Mouse (Mus musculus): ENCODE measurements at regions not wholly inside any gene's neighbourhood (a gene's known extent, or its start where the extent isn't known, plus 50 kb on each side); places are given as distances from the start of the nearest gene placed in this dataset.

DNA sequence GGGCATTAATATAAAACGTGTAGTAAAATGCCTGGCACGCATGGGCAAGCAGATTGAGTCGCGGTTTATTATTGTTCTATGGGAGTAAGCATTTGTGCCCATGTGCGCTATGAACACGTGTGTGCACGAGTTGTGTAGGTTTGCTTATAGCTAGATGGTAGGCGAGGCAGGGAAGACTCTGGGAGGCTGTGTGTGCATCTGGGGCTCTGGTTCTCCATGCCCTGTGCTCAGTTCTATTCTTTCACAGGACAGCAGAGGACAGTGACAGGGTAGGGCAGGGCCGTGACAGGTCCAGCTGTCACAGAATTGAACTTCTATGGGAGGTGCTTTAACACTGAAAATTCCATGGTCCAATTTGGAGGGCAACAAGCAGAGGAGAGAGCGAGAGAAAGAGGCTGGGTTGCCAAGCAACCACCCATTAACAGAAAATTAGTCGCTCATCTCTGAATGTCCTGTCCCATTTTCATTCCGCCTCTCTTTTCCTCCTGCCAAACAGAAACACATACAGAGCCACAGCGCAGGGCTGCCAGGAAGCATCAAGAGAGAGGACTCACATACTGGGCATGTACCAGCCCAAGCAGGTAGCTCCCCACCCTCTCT is 160.4 kb upstream of the Lrfn2 start:
- peaks cover 43% of the 10 kb centered on the region for H3K27me3 ChIP-seq (ENCODE audit: poor library complexity, severe bottlenecking)
- no peak for DNase-seq (ENCODE audit: extremely low spot score, low spot score)
- no peaks in the 10 kb centered on the region for H3K9me3 ChIP-seq
- H3K4me1 ChIP-seq = peaks cover 53% of the 10 kb centered on the region
- H3K4me3 ChIP-seq = no peak overlapping the region
- no peaks in the 10 kb centered on the region for H3K36me3 ChIP-seq (replicated peaks)
- no peak overlapping the region; the same call in 1 of the 2 replicates for H3K27ac ChIP-seq
- WGBS = 88% methylated on average over 13 of the region's 13 CpGs

DNA sequence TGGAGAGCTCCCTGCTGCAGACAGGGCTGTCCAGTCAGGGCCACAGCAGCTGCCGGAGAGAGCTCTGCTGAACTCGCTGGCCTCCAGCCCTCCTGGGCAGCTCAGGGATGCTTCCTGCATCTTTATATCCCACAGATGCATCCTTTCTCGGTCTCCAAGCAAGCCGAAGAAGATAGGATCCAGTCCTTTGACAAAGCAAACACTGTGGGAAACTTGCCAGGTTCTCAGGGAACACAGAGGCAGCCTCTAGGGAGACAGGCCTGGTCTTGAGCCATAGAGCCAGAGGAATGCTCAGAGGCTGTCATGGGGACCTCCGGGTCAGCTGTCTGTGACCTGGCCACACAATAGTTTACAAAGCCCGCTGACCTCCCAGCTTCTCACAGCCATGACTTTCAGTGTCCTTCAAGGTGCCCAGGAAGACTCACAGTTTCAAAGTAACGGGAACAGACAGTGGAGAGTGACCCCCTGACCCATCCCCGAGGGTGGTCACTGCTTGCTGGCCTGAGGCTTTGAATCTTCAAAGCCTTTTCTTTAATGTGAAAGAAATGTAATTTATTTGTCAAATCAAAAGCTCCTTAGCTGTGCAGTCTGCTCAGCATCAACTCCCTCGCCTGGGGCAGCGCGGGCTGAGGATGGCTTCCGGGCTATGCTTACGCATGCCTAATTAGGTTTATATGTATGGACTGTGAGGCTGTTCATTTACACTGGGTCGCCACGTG is 157.8 kb upstream of the Lrfn2 start:
- no peaks in the 10 kb centered on the region for H3K36me3 ChIP-seq (replicated peaks)
- 20% methylated on average over 15 of the region's 15 CpGs for WGBS
- H3K27me3 ChIP-seq (ENCODE audit: poor library complexity, severe bottlenecking) = peaks cover 43% of the 10 kb centered on the region
- DNase-seq (ENCODE audit: extremely low spot score, low spot score) = peak; percentile 34
- peak overlapping the region; percentile 65 for H3K27ac ChIP-seq
- H3K9me3 ChIP-seq = no peaks in the 10 kb centered on the region
- peaks cover 57% of the 10 kb centered on the region for H3K4me1 ChIP-seq
- no peak overlapping the region for H3K4me3 ChIP-seq

DNA sequence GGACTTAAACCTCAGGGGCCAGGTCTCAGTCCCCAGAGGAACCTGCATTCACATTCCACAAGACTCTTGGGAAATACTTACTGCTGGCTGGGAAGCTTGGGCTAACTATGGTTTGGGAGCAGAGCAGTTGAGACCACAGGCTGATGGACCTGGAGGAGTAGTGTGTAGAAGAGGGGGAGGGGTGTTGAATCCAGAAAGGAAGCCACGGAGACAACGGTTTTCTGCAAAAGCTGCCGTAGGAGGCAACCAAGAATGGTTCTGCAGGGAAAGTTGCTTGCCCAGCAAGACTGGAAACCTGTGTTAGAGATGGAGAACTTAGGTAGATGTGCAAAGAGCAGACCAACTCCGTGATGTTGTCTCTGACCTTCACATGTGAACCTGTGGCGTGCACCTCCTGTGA is 156.7 kb upstream of the Lrfn2 start:
- DNase-seq (ENCODE audit: extremely low spot score, low spot score) = no peak
- Histone ChIP-seq H3K27ac (peak overlapping the region; percentile 84), H3K4me1 (peaks cover 64% of the 10 kb centered on the region)

DNA sequence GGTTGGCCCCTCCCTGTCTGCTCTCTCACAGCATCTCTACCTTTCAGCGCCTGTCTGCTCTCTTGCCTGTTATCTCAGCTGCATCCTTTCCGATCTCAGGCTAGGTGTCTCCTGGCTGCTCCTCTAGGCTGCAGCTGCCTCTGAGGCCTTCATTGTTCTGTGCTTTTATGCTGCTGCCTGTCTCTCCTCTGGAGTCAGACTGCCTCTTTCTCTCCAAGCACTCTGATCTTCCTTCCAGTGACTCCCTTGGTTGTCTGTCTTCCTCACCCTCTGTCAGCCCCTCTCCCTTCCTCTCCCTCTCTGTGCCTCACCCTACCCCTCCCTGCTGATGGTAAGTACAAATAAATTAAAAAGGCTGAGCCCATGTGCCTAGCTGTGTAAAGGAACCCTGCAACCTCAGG is 155.7 kb upstream of the Lrfn2 start:
- 5% methylated on average over 2 of the region's 2 CpGs for WGBS
- H3K27me3 ChIP-seq (ENCODE audit: poor library complexity, severe bottlenecking) = peaks cover 39% of the 10 kb centered on the region
- 0 out of 2 replicates have a peak overlapping the region, but pooled peaks have one; percentile 2 for H3K4me3 ChIP-seq
- DNase-seq (ENCODE audit: extremely low spot score, low spot score) = peak; percentile 39
- no peaks in the 10 kb centered on the region for H3K36me3 ChIP-seq (replicated peaks)
- H3K4me1 ChIP-seq = peaks cover 62% of the 10 kb centered on the region
- H3K27ac ChIP-seq = peak overlapping the region; percentile 84
- H3K9me3 ChIP-seq = no peaks in the 10 kb centered on the region

More for the DNA sequence above, 156.7 kb upstream of the Lrfn2 start:
- Histone ChIP-seq H3K27me3 (ENCODE audit: poor library complexity, severe bottlenecking) (peaks cover 43% of the 10 kb centered on the region), H3K4me3 (no peak overlapping the region), H3K36me3 (replicated peaks) (no peaks in the 10 kb centered on the region), H3K9me3 (no peaks in the 10 kb centered on the region)
- 79% methylated on average over 5 of the region's 5 CpGs for WGBS

DNA sequence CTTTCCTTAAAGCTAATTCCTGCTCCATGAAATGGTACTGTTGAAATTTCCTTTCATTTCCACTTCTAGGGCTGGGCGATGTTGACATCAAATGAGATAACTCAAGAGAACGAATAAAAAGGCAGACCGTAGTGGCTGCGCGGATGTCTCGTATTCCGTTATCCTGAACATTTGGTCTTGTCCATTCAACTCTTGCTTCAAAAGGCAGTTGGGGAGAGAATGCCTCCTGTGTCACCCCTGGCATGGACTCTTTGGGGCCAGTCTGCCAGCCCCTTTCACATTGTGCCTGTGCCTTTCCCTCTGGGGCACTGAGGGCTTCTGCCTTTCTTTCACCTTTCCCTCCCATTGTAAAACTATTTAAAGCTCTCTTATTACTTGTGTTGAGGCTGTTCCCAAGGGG is 152.0 kb upstream of the Lrfn2 start:
- Histone ChIP-seq H3K36me3 (replicated peaks) (no peaks in the 10 kb centered on the region), H3K4me1 (peaks cover 34% of the 10 kb centered on the region), H3K4me3 (no peak overlapping the region), H3K27ac (no peak overlapping the region), H3K9me3 (no peaks in the 10 kb centered on the region), H3K27me3 (ENCODE audit: poor library complexity, severe bottlenecking) (peaks cover 9% of the 10 kb centered on the region)
- 92% methylated on average over 7 of the region's 7 CpGs for WGBS
- DNase-seq (ENCODE audit: extremely low spot score, low spot score) = no peak

DNA sequence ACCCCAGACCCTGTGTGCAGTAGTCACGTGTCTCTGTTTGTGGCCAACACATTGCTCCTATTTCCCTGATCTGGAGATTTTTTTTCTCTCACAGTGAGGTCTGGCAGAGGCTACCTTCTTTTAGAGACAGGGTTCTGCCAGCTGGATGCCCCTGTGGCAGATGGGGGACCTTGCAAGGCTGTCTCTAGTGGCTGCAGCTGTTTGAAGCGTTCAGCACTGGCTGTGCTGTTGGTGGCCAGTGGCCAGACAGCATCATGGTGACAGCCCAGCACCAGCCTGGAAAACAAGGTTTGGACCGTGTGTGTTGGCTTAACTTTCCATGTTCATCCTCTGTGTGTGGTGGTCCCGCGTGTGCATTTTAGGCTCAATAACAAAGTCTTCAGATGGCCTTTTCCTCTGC is 147.8 kb upstream of the Lrfn2 start:
- no peaks in the 10 kb centered on the region for H3K27me3 ChIP-seq (ENCODE audit: poor library complexity, severe bottlenecking)

DNA sequence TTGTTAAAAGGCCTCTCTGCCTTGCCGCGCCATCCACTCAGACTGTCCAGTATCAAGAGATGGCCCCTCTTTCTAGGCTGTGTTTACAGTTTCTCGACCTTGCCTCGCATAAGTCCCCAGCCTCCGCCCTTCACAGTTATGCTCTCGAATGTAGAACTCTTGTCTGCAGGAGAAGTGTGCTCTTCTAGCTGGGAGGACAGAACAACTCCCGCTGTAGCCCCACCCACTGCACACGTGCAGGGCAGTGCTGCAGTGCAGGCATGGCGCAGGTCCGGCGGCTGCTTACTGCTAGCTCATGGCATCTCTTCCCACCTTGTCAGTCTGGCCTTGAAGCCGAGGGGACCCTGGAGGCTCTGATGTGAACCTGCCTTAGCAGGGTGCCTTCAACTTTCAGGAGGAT is 145.7 kb upstream of the Lrfn2 start:
- WGBS = 89% methylated on average over 12 of the region's 12 CpGs
- H3K27me3 ChIP-seq (ENCODE audit: poor library complexity, severe bottlenecking) = no peaks in the 10 kb centered on the region
- no peak overlapping the region for H3K4me3 ChIP-seq
- DNase-seq (ENCODE audit: extremely low spot score, low spot score) = no peak
- no peaks in the 10 kb centered on the region for H3K9me3 ChIP-seq
- H3K4me1 ChIP-seq = peaks cover 11% of the 10 kb centered on the region; the same call in 1 of the 2 replicates
- H3K27ac ChIP-seq = no peak overlapping the region
- no peaks in the 10 kb centered on the region for H3K36me3 ChIP-seq (replicated peaks)

More for the DNA sequence above, 147.8 kb upstream of the Lrfn2 start:
- Histone ChIP-seq H3K4me1 (peaks cover 17% of the 10 kb centered on the region; the same call in 1 of the 2 replicates), H3K27ac (no peak overlapping the region), H3K4me3 (no peak overlapping the region), H3K9me3 (no peaks in the 10 kb centered on the region), H3K36me3 (replicated peaks) (no peaks in the 10 kb centered on the region)
- WGBS = 86% methylated on average over 5 of the region's 5 CpGs
- DNase-seq (ENCODE audit: extremely low spot score, low spot score) = no peak

DNA sequence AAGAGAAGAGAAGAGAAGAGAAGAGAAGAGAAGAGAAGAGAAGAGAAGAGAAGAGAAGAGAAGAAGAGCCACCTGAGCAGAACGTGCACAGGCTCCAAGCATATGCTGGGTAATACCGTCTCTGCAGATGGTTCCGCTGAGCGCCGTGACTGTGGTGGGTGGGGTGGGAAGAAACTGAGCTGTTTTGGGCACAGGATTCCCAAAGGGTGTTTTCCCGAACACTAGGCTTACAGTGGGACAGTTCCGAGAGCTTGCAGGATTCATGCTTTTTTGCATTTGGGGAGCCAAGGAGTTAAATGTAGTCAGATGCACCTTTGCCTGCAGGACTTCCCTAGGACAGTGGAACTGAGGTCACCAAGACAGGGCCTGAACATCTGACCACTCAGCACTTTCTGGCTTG is 142.3 kb upstream of the Lrfn2 start:
- H3K27me3 ChIP-seq (ENCODE audit: poor library complexity, severe bottlenecking) = no peaks in the 10 kb centered on the region
- H3K36me3 ChIP-seq (replicated peaks) = no peaks in the 10 kb centered on the region
- H3K27ac ChIP-seq = no peak overlapping the region
- DNase-seq (ENCODE audit: extremely low spot score, low spot score) = no peak
- WGBS = 91% methylated on average over 7 of the region's 7 CpGs
- no peak overlapping the region for H3K4me3 ChIP-seq
- peaks cover 4% of the 10 kb centered on the region; the same call in 1 of the 2 replicates for H3K4me1 ChIP-seq
- H3K9me3 ChIP-seq = no peaks in the 10 kb centered on the region

DNA sequence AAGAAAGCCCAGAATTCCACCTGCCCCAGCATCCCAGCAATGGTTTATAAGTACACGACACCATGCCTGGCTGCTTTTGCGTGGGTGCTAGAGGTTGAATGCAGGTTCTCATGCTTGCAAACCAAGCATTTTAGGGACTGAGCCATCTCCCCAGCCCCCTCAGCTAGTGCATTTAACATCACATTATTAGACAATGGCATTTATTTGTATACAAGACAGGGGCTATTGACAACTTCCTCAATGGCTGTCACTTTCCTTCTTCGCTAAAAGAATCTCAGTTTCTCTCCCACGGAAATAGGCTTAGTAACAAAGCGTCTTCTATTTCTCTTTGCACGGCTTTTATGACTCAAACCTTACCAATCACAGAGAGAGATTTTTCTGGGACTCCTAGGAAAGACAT is 141.7 kb upstream of the Lrfn2 start:
- no peaks in the 10 kb centered on the region for H3K9me3 ChIP-seq
- 86% methylated on average over 6 of the region's 6 CpGs for WGBS
- H3K27me3 ChIP-seq (ENCODE audit: poor library complexity, severe bottlenecking) = no peaks in the 10 kb centered on the region
- H3K4me1 ChIP-seq = peaks cover 4% of the 10 kb centered on the region; the same call in 1 of the 2 replicates
- no peak overlapping the region for H3K27ac ChIP-seq
- no peak for DNase-seq (ENCODE audit: extremely low spot score, low spot score)
- H3K4me3 ChIP-seq = no peak overlapping the region
- no peaks in the 10 kb centered on the region for H3K36me3 ChIP-seq (replicated peaks)

DNA sequence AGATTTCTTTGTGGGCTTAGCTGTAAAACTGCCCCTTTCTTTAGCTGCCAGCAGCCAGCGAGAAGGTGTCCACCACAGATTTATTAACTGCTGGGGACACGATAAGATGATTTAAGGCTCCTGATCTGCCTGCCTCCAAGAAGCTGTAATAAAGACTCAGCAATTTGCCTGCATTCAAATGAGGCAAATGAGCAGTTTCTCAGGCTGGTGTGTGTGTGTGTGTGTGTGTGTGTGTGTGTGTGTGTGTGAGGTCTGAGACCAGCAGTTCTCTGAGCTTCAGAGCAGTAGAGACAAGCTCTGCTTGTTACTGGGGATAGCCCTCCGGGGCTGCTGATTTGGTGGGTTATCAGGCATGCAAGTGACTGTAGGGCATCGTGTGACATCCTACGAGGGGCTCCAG is 139.2 kb upstream of the Lrfn2 start:
- Histone ChIP-seq H3K27ac (no peak overlapping the region), H3K9me3 (no peaks in the 10 kb centered on the region), H3K36me3 (replicated peaks) (no peaks in the 10 kb centered on the region), H3K4me3 (no peak overlapping the region), H3K27me3 (ENCODE audit: poor library complexity, severe bottlenecking) (no peaks in the 10 kb centered on the region), H3K4me1 (peaks cover 4% of the 10 kb centered on the region; the same call in 1 of the 2 replicates)
- DNase-seq (ENCODE audit: extremely low spot score, low spot score) = no peak
- WGBS = 91% methylated on average over 5 of the region's 5 CpGs

DNA sequence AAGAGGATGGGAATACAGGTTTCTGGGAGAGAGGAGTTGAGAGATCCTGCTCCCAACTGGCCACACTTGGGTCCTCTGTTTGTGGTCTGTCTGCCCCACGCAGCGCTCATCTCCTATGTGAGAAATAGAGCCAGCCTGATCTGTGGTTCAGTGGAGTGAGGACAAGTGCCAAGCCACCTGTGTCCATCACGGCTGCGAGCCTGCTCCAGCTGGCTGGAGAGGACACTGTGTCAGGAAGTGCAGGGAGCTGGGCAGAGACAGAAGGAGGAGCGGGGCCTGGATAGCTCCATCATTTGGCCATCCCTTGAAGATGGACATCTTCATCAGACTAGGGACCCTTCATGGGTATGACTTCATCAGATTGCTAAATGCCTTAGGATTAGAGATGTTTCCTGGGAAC is 136.4 kb upstream of the Lrfn2 start:
- H3K4me3 ChIP-seq = no peak overlapping the region
- 92% methylated on average over 5 of the region's 5 CpGs for WGBS
- H3K9me3 ChIP-seq = no peaks in the 10 kb centered on the region
- no peaks in the 10 kb centered on the region for H3K4me1 ChIP-seq
- DNase-seq (ENCODE audit: extremely low spot score, low spot score) = no peak
- no peaks in the 10 kb centered on the region for H3K36me3 ChIP-seq (replicated peaks)
- no peaks in the 10 kb centered on the region for H3K27me3 ChIP-seq (ENCODE audit: poor library complexity, severe bottlenecking)
- no peak overlapping the region for H3K27ac ChIP-seq

DNA sequence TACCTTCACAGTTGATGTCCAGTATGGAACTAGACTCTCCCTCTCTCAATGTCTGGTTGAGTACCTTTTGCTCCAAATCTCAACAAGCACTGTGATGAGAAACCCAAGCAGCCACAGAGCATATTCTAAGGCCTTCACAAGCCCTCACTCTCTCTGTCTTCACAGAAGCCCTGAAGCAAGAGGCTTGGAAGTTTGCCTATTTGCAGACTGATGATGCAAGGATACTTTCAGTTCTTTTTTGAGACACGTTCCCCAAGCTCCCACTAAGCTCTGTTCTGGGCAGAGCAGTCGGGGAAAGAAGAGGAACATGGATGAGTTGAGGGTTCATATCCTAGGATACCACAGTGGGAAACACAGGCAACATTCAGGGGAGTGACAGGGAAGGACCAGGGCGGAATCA is 134.0 kb upstream of the Lrfn2 start:
- Histone ChIP-seq H3K4me3 (no peak overlapping the region), H3K4me1 (no peaks in the 10 kb centered on the region), H3K36me3 (replicated peaks) (no peaks in the 10 kb centered on the region), H3K9me3 (no peaks in the 10 kb centered on the region), H3K27ac (no peak overlapping the region), H3K27me3 (ENCODE audit: poor library complexity, severe bottlenecking) (no peaks in the 10 kb centered on the region)
- no peak for DNase-seq (ENCODE audit: extremely low spot score, low spot score)
- WGBS = 83% methylated on average over 3 of the region's 3 CpGs

DNA sequence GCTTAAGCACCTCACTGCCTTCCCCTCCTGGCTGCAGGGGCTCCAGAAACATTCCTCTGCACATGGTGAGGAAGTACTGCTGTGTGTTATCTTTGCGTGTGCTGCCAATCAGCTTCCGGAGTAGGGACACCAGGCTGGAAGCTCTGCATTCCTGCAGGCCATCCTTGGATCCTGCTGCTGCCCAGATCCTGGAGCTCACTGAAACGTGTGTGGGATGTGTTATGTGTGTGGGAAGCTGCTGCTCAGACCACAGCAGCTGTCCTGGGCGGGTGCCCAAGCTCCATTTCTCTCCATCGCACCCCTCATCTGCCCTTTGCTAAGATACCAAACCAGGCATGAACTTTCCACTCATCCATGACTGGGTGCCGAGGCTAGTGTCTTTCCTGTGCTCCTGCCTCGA is 129.5 kb upstream of the Lrfn2 start:
- Histone ChIP-seq H3K27ac (no peak overlapping the region), H3K36me3 (replicated peaks) (no peaks in the 10 kb centered on the region), H3K9me3 (no peaks in the 10 kb centered on the region), H3K4me3 (no peak overlapping the region), H3K27me3 (ENCODE audit: poor library complexity, severe bottlenecking) (no peaks in the 10 kb centered on the region), H3K4me1 (no peaks in the 10 kb centered on the region)
- no peak for DNase-seq (ENCODE audit: extremely low spot score, low spot score)
- 82% methylated on average over 7 of the region's 7 CpGs for WGBS

All from forebrain, embryonic 10.5 days (tissue).